Mouse (Mus musculus) midbrain, embryonic 13.5 days (tissue): ENCODE results near the gene Fam114a2. TPM values are rescaled to one million over a fixed set of nuclear protein-coding genes. Genes with fewer than 3 reads are reported as not detected.

Experiments used
- ATAC-seq: fragments of 200-750 bp; cut with Nextera tagmentation; 2 replicates; pipeline ENCODE4 v1.8.0; 2017; ENCODE audit warnings: mild to moderate bottlenecking, moderate TSS enrichment, moderate library complexity
- H3K27ac ChIP-seq: fragments of 300-500 bp; sonication (generic); 2 replicates; pipeline ENCODE4 v1.5.1; 2015; ENCODE audit warnings: inconsistent platforms, mild to moderate bottlenecking, moderate library complexity
- H3K27me3 ChIP-seq: fragments of 300-500 bp; sonication (generic); 2 replicates; pipeline ENCODE4 v1.6.1; 2015; ENCODE audit warnings: mild to moderate bottlenecking, inconsistent platforms
- H3K36me3 ChIP-seq: fragments of 300-500 bp; sonication (generic); 2 replicates; pipeline ENCODE4 v1.6.1; 2015; ENCODE audit warnings: mild to moderate bottlenecking, inconsistent platforms
- H3K4me1 ChIP-seq: fragments of 300-500 bp; sonication (generic); replicated peaks from 2 replicates; pipeline ENCODE4 v1.6.1; 2015; ENCODE audit warnings: inconsistent platforms
- H3K4me2 ChIP-seq: fragments of 300-500 bp; sonication (generic); replicated peaks from 2 replicates; pipeline ENCODE4 v1.6.1; 2015; ENCODE audit warnings: moderate library complexity, mild to moderate bottlenecking, inconsistent platforms
- H3K4me3 ChIP-seq: fragments of 300-500 bp; sonication (generic); replicated peaks from 2 replicates; pipeline ENCODE4 v1.5.1; 2015; ENCODE audit warnings: mild to moderate bottlenecking, inconsistent platforms
- H3K9ac ChIP-seq: fragments of 300-500 bp; sonication (generic); replicated peaks from 2 replicates; pipeline ENCODE4 v1.6.1; 2015; ENCODE audit warnings: mild to moderate bottlenecking, inconsistent platforms
- H3K9me3 ChIP-seq: fragments of 300-500 bp; sonication (generic); 2 replicates; pipeline ENCODE4 v1.6.1; 2016; ENCODE audit warnings: mild to moderate bottlenecking, inconsistent platforms
- WGBS: fragments of 180-500 bp; shearing (Covaris S2); methylation state at CpG from one replicate; pipeline ENCODE4 v1.1.7; 2015; 5-methylcytosine and 5-hydroxymethylcytosine counted together
- polyA plus RNA-seq: library from polyadenylated mRNA; unstranded; fragments of >200 nt; fragmentation: Nextera tagmentation; extraction: Ambion mirVana; gene quantifications from 2 replicates; pipeline ENCODE4 v1.2.1, GENCODE M21; 2015

Gene Fam114a2
- polyA plus RNA-seq, 1 experiment from 2014 or later: 93.2 TPM

GRCm38 (mm10) chr11:57535912-57536311 is 17.5 kb upstream of the Fam114a2 start:
- H3K9ac ChIP-seq: no peak overlapping the region
- no peak overlapping the region for H3K4me3 ChIP-seq
- H3K4me1 ChIP-seq: peaks cover 28% of the 10 kb centered on the region
- no peak overlapping the region for H3K27ac ChIP-seq
- no peak overlapping the region for H3K4me2 ChIP-seq
- H3K27me3 ChIP-seq: no peaks in the 10 kb centered on the region
- no peaks in the 10 kb centered on the region for H3K9me3 ChIP-seq
- ATAC-seq: no peak
- WGBS: 88% methylated on average over 5 of the region's 5 CpGs
- H3K36me3 ChIP-seq: peaks cover 14% of the 10 kb centered on the region

DNA sequence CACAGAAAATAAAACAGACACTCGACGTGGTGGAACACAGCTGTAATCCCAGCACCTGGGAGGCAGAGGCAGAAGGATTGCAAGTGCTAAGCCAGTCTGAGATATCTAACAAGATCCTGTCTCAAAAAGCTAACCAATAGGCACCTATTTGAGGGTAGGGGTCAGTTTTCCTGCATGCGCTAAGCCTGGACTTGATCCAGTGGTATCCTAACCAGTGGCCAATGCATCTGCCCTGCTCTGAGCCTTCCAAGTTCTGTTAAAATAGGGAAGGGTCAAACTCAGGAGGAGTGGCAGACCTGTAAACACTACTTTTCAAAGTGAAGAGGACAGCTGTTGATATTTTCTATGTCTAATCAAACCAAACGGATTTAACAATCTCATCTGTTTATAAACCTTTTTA is 13.9 kb upstream of the Fam114a2 start:
- Histone ChIP-seq H3K4me1 (peaks cover 24% of the 10 kb centered on the region), H3K9ac (no peak overlapping the region), H3K4me3 (no peak overlapping the region), H3K4me2 (no peak overlapping the region), H3K36me3 (peaks cover 42% of the 10 kb centered on the region), H3K9me3 (no peaks in the 10 kb centered on the region), H3K27me3 (no peaks in the 10 kb centered on the region), H3K27ac (peak overlapping the region; percentile 91)
- 90% methylated on average over 4 of the region's 4 CpGs for WGBS
- no peak for ATAC-seq

GRCm38 (mm10) chr11:57531300-57531950 is 13.0 kb upstream of the Fam114a2 start:
- Histone ChIP-seq H3K27me3 (no peaks in the 10 kb centered on the region), H3K36me3 (peaks cover 42% of the 10 kb centered on the region), H3K4me2 (peak overlapping the region; percentile 13; the same call in 1 of the 2 replicates), H3K9me3 (no peaks in the 10 kb centered on the region), H3K27ac (peak overlapping the region; percentile 91), H3K4me1 (peaks cover 24% of the 10 kb centered on the region), H3K4me3 (no peak overlapping the region), H3K9ac (peak overlapping the region; percentile 41; the same call in 1 of the 2 replicates)
- 13% methylated on average over 11 of the region's 11 CpGs for WGBS
- ATAC-seq: peak; percentile 92

- Histone ChIP-seq H3K4me2 (no peak overlapping the region), H3K36me3 (peaks cover 42% of the 10 kb centered on the region), H3K27ac (no peak overlapping the region), H3K9ac (no peak overlapping the region), H3K9me3 (no peaks in the 10 kb centered on the region), H3K4me3 (no peak overlapping the region), H3K27me3 (no peaks in the 10 kb centered on the region), H3K4me1 (peaks cover 23% of the 10 kb centered on the region)
- 90% methylated on average over 3 of the region's 3 CpGs for WGBS
- ATAC-seq: no peak
These were observed 10.7 kb upstream of the Fam114a2 start for GRCm38 (mm10) chr11:57529111-57529510.

- Histone ChIP-seq H3K4me2 (no peak overlapping the region), H3K9me3 (no peaks in the 10 kb centered on the region), H3K9ac (no peak overlapping the region), H3K27ac (no peak overlapping the region), H3K4me1 (peaks cover 31% of the 10 kb centered on the region), H3K4me3 (no peak overlapping the region), H3K36me3 (peaks cover 38% of the 10 kb centered on the region), H3K27me3 (no peaks in the 10 kb centered on the region)
- 82% methylated on average over 4 of the region's 4 CpGs for WGBS
- ATAC-seq: no peak
These were observed 9.1 kb upstream of the Fam114a2 start for GRCm38 (mm10) chr11:57527506-57527905.

- no peak for ATAC-seq
- WGBS: 91% methylated on average over 3 of the region's 3 CpGs
- Histone ChIP-seq H3K9me3 (no peaks in the 10 kb centered on the region), H3K27ac (no peak overlapping the region), H3K9ac (no peak overlapping the region), H3K36me3 (peaks cover 42% of the 10 kb centered on the region), H3K4me3 (no peak overlapping the region), H3K4me2 (no peak overlapping the region), H3K4me1 (peaks cover 16% of the 10 kb centered on the region), H3K27me3 (no peaks in the 10 kb centered on the region)
These were observed 7.5 kb upstream of the Fam114a2 start for GRCm38 (mm10) chr11:57525900-57526299.

GRCm38 (mm10) chr11:57524597-57524996 is 6.2 kb upstream of the Fam114a2 start:
- H3K27ac ChIP-seq: no peak overlapping the region
- H3K9me3 ChIP-seq: no peaks in the 10 kb centered on the region
- no peak overlapping the region for H3K4me3 ChIP-seq
- no peak for ATAC-seq
- H3K27me3 ChIP-seq: no peaks in the 10 kb centered on the region
- peaks cover 15% of the 10 kb centered on the region for H3K4me1 ChIP-seq
- no peak overlapping the region for H3K9ac ChIP-seq
- peaks cover 33% of the 10 kb centered on the region for H3K36me3 ChIP-seq
- H3K4me2 ChIP-seq: no peak overlapping the region

- Histone ChIP-seq H3K36me3 (peaks cover 24% of the 10 kb centered on the region), H3K4me1 (peaks cover 21% of the 10 kb centered on the region), H3K9ac (no peak overlapping the region), H3K4me2 (no peak overlapping the region), H3K27me3 (no peaks in the 10 kb centered on the region), H3K27ac (no peak overlapping the region), H3K4me3 (no peak overlapping the region), H3K9me3 (no peaks in the 10 kb centered on the region)
- no peak for ATAC-seq
- whole genome bisulfite sequencing: 96% methylated on average over 3 of the region's 3 CpGs
These were observed 5.0 kb upstream of the Fam114a2 start for GRCm38 (mm10) chr11:57523418-57523817.

DNA sequence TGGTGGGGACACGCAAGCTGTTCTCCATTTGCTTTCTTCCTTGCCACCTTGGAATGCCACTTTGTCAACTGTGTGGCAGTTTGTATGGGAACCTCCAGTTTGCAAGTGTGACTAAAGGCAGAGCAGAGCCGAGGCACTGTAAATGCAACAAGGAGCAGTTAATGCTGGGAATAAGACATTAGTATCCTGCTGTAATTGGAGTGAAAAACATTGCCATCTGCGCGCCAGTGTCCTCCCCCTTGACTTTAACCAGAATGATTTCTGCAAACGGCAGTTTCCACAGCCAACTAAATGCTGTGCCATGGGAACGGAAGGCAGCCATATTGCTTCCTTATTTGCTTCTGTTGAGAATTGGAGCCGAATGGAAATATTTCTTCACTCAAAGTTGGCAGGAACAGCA is 3.6 kb upstream of the Fam114a2 start:
- H3K9ac ChIP-seq: no peak overlapping the region
- no peak overlapping the region for H3K4me2 ChIP-seq
- H3K36me3 ChIP-seq: peaks cover 17% of the 10 kb centered on the region
- H3K27me3 ChIP-seq: no peaks in the 10 kb centered on the region
- no peak overlapping the region for H3K27ac ChIP-seq
- H3K4me3 ChIP-seq: no peak overlapping the region
- peaks cover 28% of the 10 kb centered on the region for H3K4me1 ChIP-seq
- no peak for ATAC-seq
- no peaks in the 10 kb centered on the region for H3K9me3 ChIP-seq
- WGBS: 95% methylated on average over 7 of the region's 7 CpGs

DNA sequence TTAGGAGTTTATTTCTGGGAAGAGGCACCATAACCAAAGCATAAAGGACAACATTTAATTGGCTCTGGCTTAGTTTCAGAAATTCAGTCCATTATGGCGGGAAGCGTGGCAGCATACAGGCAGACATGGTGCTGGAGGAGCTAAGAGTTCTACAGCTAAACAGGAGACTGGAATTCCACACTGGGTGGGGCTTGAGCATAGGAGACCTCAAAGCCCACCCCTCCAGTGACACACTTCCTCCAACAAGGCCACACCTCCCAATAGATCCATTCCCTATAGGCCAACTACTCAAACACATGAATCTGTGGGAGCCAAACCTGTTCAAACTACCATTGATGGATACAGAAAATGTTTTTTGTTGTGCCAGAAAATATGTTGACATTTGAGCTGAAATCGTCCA is 2.8 kb upstream of the Fam114a2 start:
- no peak for ATAC-seq
- Histone ChIP-seq H3K4me3 (no peak overlapping the region), H3K9ac (no peak overlapping the region), H3K27ac (no peak overlapping the region), H3K9me3 (no peaks in the 10 kb centered on the region), H3K27me3 (no peaks in the 10 kb centered on the region), H3K4me1 (peaks cover 36% of the 10 kb centered on the region), H3K36me3 (peaks cover 17% of the 10 kb centered on the region), H3K4me2 (no peak overlapping the region)
- 94% methylated on average over 3 of the region's 3 CpGs for WGBS

GRCm38 (mm10) chr11:57519304-57519703 is 887 bp upstream of the Fam114a2 start:
- peak overlapping the region; percentile 89 for H3K9ac ChIP-seq
- peak overlapping the region; percentile 69 for H3K4me2 ChIP-seq
- WGBS: 75% methylated on average over 5 of the region's 5 CpGs
- no peaks in the 10 kb centered on the region for H3K27me3 ChIP-seq
- ATAC-seq: no peak
- H3K36me3 ChIP-seq: peaks cover 17% of the 10 kb centered on the region
- peaks cover 41% of the 10 kb centered on the region for H3K4me1 ChIP-seq
- H3K4me3 ChIP-seq: peak overlapping the region; percentile 91
- no peaks in the 10 kb centered on the region for H3K9me3 ChIP-seq
- H3K27ac ChIP-seq: no peak overlapping the region

DNA sequence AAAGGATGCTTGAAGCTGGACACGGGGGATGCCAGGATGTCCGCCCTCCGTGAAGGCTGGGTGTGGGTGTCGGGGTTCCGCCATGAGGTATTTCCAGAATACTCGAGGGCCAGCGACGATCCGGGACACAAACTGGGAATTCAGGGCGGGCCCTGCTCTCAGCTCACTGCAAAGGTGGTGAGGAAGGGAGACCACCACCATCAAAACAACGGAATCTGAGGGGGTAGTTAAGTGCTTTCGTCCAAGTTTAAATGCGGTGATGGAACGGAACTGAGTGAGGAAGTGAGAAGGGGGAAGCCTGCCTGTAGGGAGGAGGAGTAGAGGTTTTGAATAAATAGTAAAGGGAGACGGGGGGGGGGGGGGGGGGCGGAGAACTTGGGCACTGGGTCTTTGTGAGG is 333 bp upstream of the Fam114a2 start:
- peak overlapping the region; percentile 87 for H3K27ac ChIP-seq
- peaks cover 36% of the 10 kb centered on the region for H3K4me1 ChIP-seq
- no peaks in the 10 kb centered on the region for H3K27me3 ChIP-seq
- ATAC-seq: peak; percentile 84
- peak overlapping the region; percentile 89 for H3K9ac ChIP-seq
- no peaks in the 10 kb centered on the region for H3K9me3 ChIP-seq
- peaks cover 19% of the 10 kb centered on the region for H3K36me3 ChIP-seq
- peak overlapping the region; percentile 91 for H3K4me3 ChIP-seq
- WGBS: under 1% methylated on average over 16 of the region's 16 CpGs
- peak overlapping the region; percentile 69 for H3K4me2 ChIP-seq

DNA sequence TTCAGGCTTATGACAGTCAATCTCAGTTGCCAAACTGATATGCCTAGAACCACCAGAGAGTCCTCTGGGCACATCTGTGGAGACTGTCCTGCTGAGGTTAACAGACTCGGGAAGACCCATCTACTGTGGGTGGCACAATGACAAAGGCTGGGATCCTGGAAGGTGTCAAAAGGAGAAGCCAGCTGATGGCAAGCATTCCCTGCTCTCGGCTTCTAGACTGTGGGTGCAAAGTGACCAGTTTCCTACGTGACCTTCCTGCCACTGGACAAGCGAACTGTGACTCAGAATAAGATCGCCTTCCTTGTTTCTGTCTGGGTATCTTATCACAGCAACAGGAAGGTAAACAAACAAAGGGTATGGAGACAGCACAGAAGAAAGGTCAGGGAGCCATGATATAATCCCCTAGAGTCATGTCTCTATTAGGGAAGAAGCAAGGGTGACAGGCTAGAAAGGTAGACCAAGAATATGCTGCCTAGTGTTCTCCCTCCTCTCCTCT is 1.4 kb downstream of the Fam114a2 start:
- H3K9ac ChIP-seq: no peak overlapping the region
- H3K4me2 ChIP-seq: peak overlapping the region; percentile 69
- H3K27ac ChIP-seq: no peak overlapping the region
- H3K4me1 ChIP-seq: peaks cover 32% of the 10 kb centered on the region
- H3K9me3 ChIP-seq: no peaks in the 10 kb centered on the region
- H3K36me3 ChIP-seq: peaks cover 27% of the 10 kb centered on the region
- WGBS: 67% methylated on average over 5 of the region's 5 CpGs
- ATAC-seq: no peak
- H3K27me3 ChIP-seq: no peaks in the 10 kb centered on the region
- peak overlapping the region; percentile 91 for H3K4me3 ChIP-seq
